Mouse (Mus musculus) liver, embryonic 14.5 days (tissue): ENCODE data around the gene Sall1.

ENCODE experiments used
- CTCF ChIP-seq: IDR thresholded peaks from 2 replicates; pipeline ENCODE4 v1.5.1; 2016; ENCODE audit warnings: antibody characterized with exemption, low read depth, control low read depth
- EP300 ChIP-seq: IDR thresholded peaks from 2 replicates; pipeline ENCODE4 v1.6.1; 2016; ENCODE audit warnings: antibody characterized with exemption, low read depth

DNA sequence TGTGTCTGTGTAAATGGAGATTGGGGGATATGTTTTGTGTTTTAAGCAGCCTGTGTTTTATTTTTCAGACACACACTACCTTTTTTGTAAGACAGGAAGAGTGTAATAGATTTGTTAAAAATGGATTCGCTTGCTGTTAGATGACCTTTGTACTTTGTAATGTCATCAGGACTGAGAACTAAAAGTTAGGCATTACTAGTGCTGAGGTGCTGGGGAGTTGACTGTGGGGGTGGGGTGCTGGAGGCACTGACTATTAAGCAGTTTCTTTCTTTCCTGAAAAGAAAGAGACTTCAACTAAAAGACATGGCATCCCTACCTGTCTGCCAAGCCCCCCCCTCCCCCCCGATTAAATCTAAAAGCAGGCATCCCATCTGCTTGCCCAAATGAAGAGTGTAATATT lies 39.9 kb downstream of the Sall1 start:
- TF ChIP-seq CTCF = no peak
- TF ChIP-seq EP300 = no peak
